Mouse (Mus musculus) olfactory bulb, adult 2 months (tissue): ENCODE data around the gene Flt3. TPM values are rescaled to one million over a fixed set of nuclear protein-coding genes. Genes with fewer than 3 reads are reported as not detected.

ENCODE experiments used
- H3K27ac ChIP-seq: fragments of 200-500 bp; 2 replicates; pipeline ENCODE4 v1.5.1; 2012; ENCODE audit warnings: low read depth, low read length; ENCODE audit not compliant: insufficient read depth
- H3K4me1 ChIP-seq: fragments of 200-500 bp; 2 replicates; pipeline ENCODE4 v1.6.1; 2012; ENCODE audit warnings: low read length; ENCODE audit not compliant: control insufficient read depth, insufficient read depth
- H3K4me3 ChIP-seq: fragments of 200-500 bp; 2 replicates; pipeline ENCODE4 v1.5.1; 2012; ENCODE audit warnings: mild to moderate bottlenecking, low read depth, low read length, moderate library complexity; ENCODE audit not compliant: insufficient read depth
- CTCF ChIP-seq: fragments of 200-500 bp; IDR thresholded peaks from 2 replicates; pipeline ENCODE4 v1.5.1; 2012; ENCODE audit warnings: low read depth, mild to moderate bottlenecking, low read length, moderate library complexity; ENCODE audit not compliant: insufficient read depth
- POLR2A ChIP-seq: fragments of 200-500 bp; IDR thresholded peaks from 2 replicates; pipeline ENCODE4 v1.6.1; 2012; ENCODE audit warnings: mild to moderate bottlenecking, low read depth, low read length, moderate library complexity; ENCODE audit not compliant: insufficient read depth
- WGBS: fragments of 180-500 bp; shearing (Covaris S2); methylation state at CpG from one replicate; pipeline ENCODE4 v1.1.7; 2018; 5-methylcytosine and 5-hydroxymethylcytosine counted together
- polyA plus RNA-seq: library from polyadenylated mRNA; stranded (reverse); fragments of >200 nt; gene quantifications from 2 replicates; pipeline ENCODE4 v1.2.4, GENCODE M21; 2012; ENCODE audit warnings: low replicate concordance; ENCODE audit not compliant: missing spikeins, insufficient read depth, insufficient read length

The Flt3 gene
- polyA plus RNA-seq, 1 experiment, result not detected

- WGBS, result 81% methylated on average over 1 of the region's 1 CpGs
- TF ChIP-seq POLR2A (no peak), CTCF (no peak)
- Histone ChIP-seq H3K27ac (no peak overlapping the region), H3K4me1 (no peaks in the 10 kb centered on the region), H3K4me3 (no peak overlapping the region)
Observed at GRCm38 (mm10) chr5:147345981-147346380, 54.3 kb downstream of the Flt3 start.

- Histone ChIP-seq H3K27ac (no peak overlapping the region), H3K4me3 (no peak overlapping the region), H3K4me1 (no peaks in the 10 kb centered on the region)
- 93% methylated on average over 10 of the region's 10 CpGs for WGBS
- TF ChIP-seq POLR2A (no peak), CTCF (no peak)
Observed at GRCm38 (mm10) chr5:147343904-147344303, 56.4 kb downstream of the Flt3 start.

GRCm38 (mm10) chr5:147342901-147343300 lies 57.4 kb downstream of the Flt3 start:
- WGBS, result 91% methylated on average over 6 of the region's 6 CpGs
- no peak overlapping the region for H3K4me3 ChIP-seq
- no peak overlapping the region for H3K27ac ChIP-seq
- no peaks in the 10 kb centered on the region for H3K4me1 ChIP-seq
- TF ChIP-seq CTCF (no peak), POLR2A (no peak)

GRCm38 (mm10) chr5:147340741-147341414 lies 59.4 kb downstream of the Flt3 start:
- Histone ChIP-seq H3K27ac (no peak overlapping the region), H3K4me3 (no peak overlapping the region), H3K4me1 (no peaks in the 10 kb centered on the region)
- TF ChIP-seq CTCF (no peak), POLR2A (no peak)
- 82% methylated on average over 13 of the region's 13 CpGs for WGBS

- Histone ChIP-seq H3K4me3 (no peak overlapping the region), H3K27ac (no peak overlapping the region), H3K4me1 (no peaks in the 10 kb centered on the region)
- 86% methylated on average over 11 of the region's 11 CpGs for WGBS
- TF ChIP-seq CTCF, result no peak
- no peak for TF ChIP-seq POLR2A
Observed at GRCm38 (mm10) chr5:147339560-147339959, 60.7 kb downstream of the Flt3 start.

GRCm38 (mm10) chr5:147338967-147339366 lies 61.3 kb downstream of the Flt3 start:
- TF ChIP-seq POLR2A, result no peak
- no peak for TF ChIP-seq CTCF
- H3K4me3 ChIP-seq, result no peak overlapping the region
- WGBS, result 60% methylated on average over 9 of the region's 9 CpGs
- no peaks in the 10 kb centered on the region for H3K4me1 ChIP-seq
- H3K27ac ChIP-seq, result no peak overlapping the region

GRCm38 (mm10) chr5:147332711-147333110 lies 67.6 kb downstream of the Flt3 start:
- no peak for TF ChIP-seq POLR2A
- TF ChIP-seq CTCF, result no peak
- 51% methylated on average over 7 of the region's 7 CpGs for WGBS
- Histone ChIP-seq H3K27ac (no peak overlapping the region), H3K4me3 (no peak overlapping the region), H3K4me1 (no peaks in the 10 kb centered on the region)

GRCm38 (mm10) chr5:147331547-147331946 lies 68.7 kb downstream of the Flt3 start:
- no peak overlapping the region for H3K27ac ChIP-seq
- TF ChIP-seq CTCF, result no peak
- TF ChIP-seq POLR2A, result no peak
- H3K4me3 ChIP-seq, result no peak overlapping the region
- 45% methylated on average over 2 of the region's 2 CpGs for WGBS
- no peaks in the 10 kb centered on the region for H3K4me1 ChIP-seq

- TF ChIP-seq POLR2A (no peak), CTCF (no peak)
- WGBS, result 79% methylated on average over 11 of the region's 11 CpGs
- no peak overlapping the region for H3K4me3 ChIP-seq
- no peaks in the 10 kb centered on the region for H3K4me1 ChIP-seq
- no peak overlapping the region for H3K27ac ChIP-seq
Observed at GRCm38 (mm10) chr5:147329946-147330345, 70.3 kb downstream of the Flt3 start.

- Histone ChIP-seq H3K4me3 (no peak overlapping the region), H3K27ac (no peak overlapping the region), H3K4me1 (no peaks in the 10 kb centered on the region)
- TF ChIP-seq CTCF (no peak), POLR2A (no peak)
- 87% methylated on average over 5 of the region's 5 CpGs for WGBS
Observed at GRCm38 (mm10) chr5:147327636-147328035, 72.7 kb downstream of the Flt3 start.
